Mouse (Mus musculus) mouse trophoblast stem cell (cell line): ENCODE results near the gene Pkd2l1.
"Not testable (repeated sequence)": the region's sequence is repeated elsewhere in the genome, so short reads cannot be mapped to it uniquely, and the experiment has no call there.

Source experiments
- in situ Hi-C, 2 experiments: fragments of 300-500 bp; cut with MseI, MboI; formaldehyde crosslinking; loops; 2 replicates in 1 of 2; 3 replicates in 1 of 2; pipeline ENCODE4 v1.15.1; 2025

Pkd2l1 gene

GRCm38 (mm10) chr19:44157005-44157404, 35.2 kb downstream of the Pkd2l1 start:
- in situ Hi-C loops: no loop called here

- in situ Hi-C loops: no loop called here
Measured at GRCm38 (mm10) chr19:44153781-44154180, 38.5 kb downstream of the Pkd2l1 start.

- in situ Hi-C loops: no loop called here
Measured at GRCm38 (mm10) chr19:44148991-44149390, 43.3 kb downstream of the Pkd2l1 start.

GRCm38 (mm10) chr19:44148345-44148744, 43.9 kb downstream of the Pkd2l1 start:
- in situ Hi-C loops: no loop called here

GRCm38 (mm10) chr19:44146951-44147350, 45.3 kb downstream of the Pkd2l1 start:
- in situ Hi-C loops: no loop called here

- in situ Hi-C loops: no loop called here
Measured at GRCm38 (mm10) chr19:44146568-44146879, 45.7 kb downstream of the Pkd2l1 start.

- in situ Hi-C loops: no loop called here
Measured at GRCm38 (mm10) chr19:44145702-44146567, 46.3 kb downstream of the Pkd2l1 start, which contains the start of gene Bloc1s2. Gene Bloc1s2, minus strand, starts transcription at chr19:44146446.

GRCm38 (mm10) chr19:44144366-44144765, 47.9 kb downstream of the Pkd2l1 start:
- in situ Hi-C loops: no loop called here

GRCm38 (mm10) chr19:44135960-44136485, 56.2 kb downstream of the Pkd2l1 start:
- in situ Hi-C loops: no loop called here

- in situ Hi-C loops: no loop called here
Measured at GRCm38 (mm10) chr19:44135072-44135959, 56.9 kb downstream of the Pkd2l1 start, which contains the start of gene Cwf19l1. Gene Cwf19l1, minus strand, starts transcription at chr19:44135876.

GRCm38 (mm10) chr19:44132917-44133316, 59.3 kb downstream of the Pkd2l1 start:
- in situ Hi-C loops: no loop called here

- in situ Hi-C loops: no loop called here
Measured at GRCm38 (mm10) chr19:44128560-44128959, 63.7 kb downstream of the Pkd2l1 start.

GRCm38 (mm10) chr19:44127729-44128497, 64.3 kb downstream of the Pkd2l1 start:
- in situ Hi-C loops: no loop called here

GRCm38 (mm10) chr19:44121137-44121536, 71.1 kb downstream of the Pkd2l1 start:
- in situ Hi-C loops: no loop called here

GRCm38 (mm10) chr19:44120686-44121085, 71.6 kb downstream of the Pkd2l1 start:
- in situ Hi-C loops: not testable (repeated sequence)

- in situ Hi-C loops: no loop called here
Measured at GRCm38 (mm10) chr19:44117793-44118192, 74.4 kb downstream of the Pkd2l1 start.

GRCm38 (mm10) chr19:44111706-44112105, 80.5 kb downstream of the Pkd2l1 start:
- in situ Hi-C loops: no loop called here

GRCm38 (mm10) chr19:44110356-44110755, 81.9 kb downstream of the Pkd2l1 start:
- in situ Hi-C loops: no loop called here

- in situ Hi-C loops: no loop called here
Measured at GRCm38 (mm10) chr19:44108996-44109395, 83.2 kb downstream of the Pkd2l1 start.

- in situ Hi-C loops: no loop called here
Measured at GRCm38 (mm10) chr19:44107661-44108521, 84.4 kb downstream of the Pkd2l1 start.
